Mouse (Mus musculus) CD8-positive naive resting alpha-beta T cell, adult 2 months (primary cell): Measurements from ENCODE around the gene Spryd4.
"Not testable (repeated sequence)": the region's sequence is repeated elsewhere in the genome, so short reads cannot be mapped to it uniquely, and the experiment has no call there.

Experiments used
- DNase-seq, 2 experiments: peaks; one replicate each; pipeline ENCODE4 v3.0.0; 2022; ENCODE audit warnings: low read depth in 2 of 2, low spot score in 2 of 2

Gene Spryd4

GRCm38 (mm10) chr10:128188242-128188877 lies 23.2 kb downstream of the Spryd4 start:
- peak; percentile 58 to 74 for DNase-seq

- DNase-seq, result no peak
These were observed 24.4 kb downstream of the Spryd4 start for GRCm38 (mm10) chr10:128187181-128187605.

GRCm38 (mm10) chr10:128185959-128186358 lies 25.6 kb downstream of the Spryd4 start:
- peak; percentile 73 to 80 for DNase-seq

- no peak for DNase-seq
These were observed 26.2 kb downstream of the Spryd4 start for GRCm38 (mm10) chr10:128185277-128185940.

- DNase-seq, result no peak
These were observed 27.3 kb downstream of the Spryd4 start for GRCm38 (mm10) chr10:128184296-128184695.

- no peak for DNase-seq
These were observed 31.6 kb downstream of the Spryd4 start, which contains the start of gene Rbms2 for GRCm38 (mm10) chr10:128179989-128180388. Gene Rbms2, minus strand, starts transcription at chr10:128180297.

- DNase-seq, result no peak
These were observed 34.3 kb downstream of the Spryd4 start for GRCm38 (mm10) chr10:128177316-128177715.

- DNase-seq, result peak; percentile 24 to 70
These were observed 35.4 kb downstream of the Spryd4 start for GRCm38 (mm10) chr10:128175996-128176755.

- DNase-seq, result no peak
These were observed 36.3 kb downstream of the Spryd4 start for GRCm38 (mm10) chr10:128175302-128175701.

GRCm38 (mm10) chr10:128171348-128171747 lies 40.3 kb downstream of the Spryd4 start:
- DNase-seq, result not testable (repeated sequence)

- DNase-seq, result no peak
These were observed 44.5 kb downstream of the Spryd4 start for GRCm38 (mm10) chr10:128167091-128167490.

- DNase-seq, result not testable (repeated sequence)
These were observed 45.9 kb downstream of the Spryd4 start for GRCm38 (mm10) chr10:128165726-128166125.
